Mouse (Mus musculus) hindbrain, embryonic 15.5 days (tissue): ENCODE data around the gene Tspyl3. TPM values are rescaled to one million over a fixed set of nuclear protein-coding genes. Genes with fewer than 3 reads are reported as not detected.
"Not testable (repeated sequence)": the region's sequence is repeated elsewhere in the genome, so short reads cannot be mapped to it uniquely, and the experiment has no call there.

Experiments used
- ATAC-seq: fragments of 200-750 bp; cut with Nextera tagmentation; 2 replicates; pipeline ENCODE4 v1.8.0; 2017; ENCODE audit warnings: low read depth, moderate number of reproducible peaks, moderate TSS enrichment; ENCODE audit not compliant: low FRiP score
- H3K27ac ChIP-seq: fragments of 300-500 bp; sonication (generic); replicated peaks from 2 replicates; pipeline ENCODE4 v1.5.1; 2015; ENCODE audit warnings: mild to moderate bottlenecking, inconsistent platforms
- H3K27me3 ChIP-seq: fragments of 300-500 bp; sonication (generic); 2 replicates; pipeline ENCODE4 v1.6.1; 2015; ENCODE audit warnings: control low read depth, inconsistent platforms
- H3K36me3 ChIP-seq: fragments of 300-500 bp; sonication (generic); 2 replicates; pipeline ENCODE4 v1.6.1; 2015; ENCODE audit warnings: control low read depth, inconsistent platforms
- H3K4me1 ChIP-seq: fragments of 300-500 bp; sonication (generic); replicated peaks from 2 replicates; pipeline ENCODE4 v1.6.1; 2015; ENCODE audit warnings: control low read depth, inconsistent platforms
- H3K4me2 ChIP-seq: fragments of 300-500 bp; sonication (generic); 2 replicates; pipeline ENCODE4 v1.6.1; 2015; ENCODE audit warnings: moderate library complexity, mild to moderate bottlenecking, inconsistent platforms
- H3K4me3 ChIP-seq: fragments of 300-500 bp; sonication (generic); 2 replicates; pipeline ENCODE4 v1.5.1; 2015; ENCODE audit warnings: mild to moderate bottlenecking, inconsistent platforms
- H3K9ac ChIP-seq: fragments of 300-500 bp; sonication (generic); 2 replicates; pipeline ENCODE4 v1.6.1; 2015; ENCODE audit warnings: inconsistent platforms
- H3K9me3 ChIP-seq: fragments of 300-500 bp; sonication (generic); 2 replicates; pipeline ENCODE4 v1.6.1; 2016; ENCODE audit warnings: control low read depth, inconsistent platforms
- WGBS: fragments of 180-500 bp; shearing (Covaris S2); methylation state at CpG from one replicate; pipeline ENCODE4 v1.1.7; 2015; 5-methylcytosine and 5-hydroxymethylcytosine counted together
- polyA plus RNA-seq: library from polyadenylated mRNA; unstranded; fragments of >200 nt; fragmentation: Nextera tagmentation; extraction: Ambion mirVana; gene quantifications from 2 replicates; pipeline ENCODE4 v1.2.1, GENCODE M21; 2015

Tspyl3 gene
- polyA plus RNA-seq: 42.5 and 46.9 TPM in 2 replicates

- 2% methylated on average over 31 of the region's 31 CpGs for WGBS
- Histone ChIP-seq H3K9ac (peak within 1 kb of the TSS; percentile 87), H3K27me3 (no peaks in the 10 kb centered on the region), H3K4me1 (peaks cover 18% of the 10 kb centered on the region), H3K4me2 (peak within 1 kb of the TSS; percentile 78), H3K27ac (peak within 1 kb of the TSS; percentile 86), H3K9me3 (no peaks in the 10 kb centered on the region), H3K36me3 (peaks cover 32% of the 10 kb centered on the region), H3K4me3 (peak within 1 kb of the TSS; percentile 63)
- ATAC-seq: peak; percentile 90
Measured at GRCm38 (mm10) chr2:153224946-153225594, at the start of gene Tspyl3. Tspyl3 (minus strand) TSS chr2:153225441.

- H3K9me3 ChIP-seq: no peaks in the 10 kb centered on the region
- H3K4me1 ChIP-seq: no peaks in the 10 kb centered on the region
- no peak overlapping the region for H3K9ac ChIP-seq
- no peak overlapping the region for H3K4me2 ChIP-seq
- H3K4me3 ChIP-seq: no peak overlapping the region
- H3K27ac ChIP-seq: no peak overlapping the region
- 79% methylated on average over 6 of the region's 6 CpGs for WGBS
- no peak for ATAC-seq
- no peaks in the 10 kb centered on the region for H3K27me3 ChIP-seq
- no peaks in the 10 kb centered on the region for H3K36me3 ChIP-seq
Measured at GRCm38 (mm10) chr2:153274919-153275247, 49.6 kb upstream of the Tspyl3 start.

GRCm38 (mm10) chr2:153274200-153274918, 49.1 kb upstream of the Tspyl3 start:
- not testable (repeated sequence) for H3K4me2 ChIP-seq, H3K36me3 ChIP-seq, H3K9me3 ChIP-seq, H3K27me3 ChIP-seq, H3K4me1 ChIP-seq, ATAC-seq, H3K27ac ChIP-seq, H3K9ac ChIP-seq, H3K4me3 ChIP-seq
- whole genome bisulfite sequencing: 83% methylated on average over 6 of the region's 6 CpGs

GRCm38 (mm10) chr2:153270231-153270915, 45.1 kb upstream of the Tspyl3 start:
- not testable (repeated sequence) for H3K4me3 ChIP-seq, H3K27ac ChIP-seq, H3K9ac ChIP-seq, H3K4me1 ChIP-seq, H3K4me2 ChIP-seq, ATAC-seq, H3K9me3 ChIP-seq, H3K36me3 ChIP-seq, H3K27me3 ChIP-seq
- WGBS: 72% methylated on average over 8 of the region's 8 CpGs

GRCm38 (mm10) chr2:153267331-153267730, 42.1 kb upstream of the Tspyl3 start:
- Histone ChIP-seq H3K27me3 (no peaks in the 10 kb centered on the region), H3K4me2 (no peak overlapping the region)
- ATAC-seq: no peak

GRCm38 (mm10) chr2:153263053-153263452, 37.8 kb upstream of the Tspyl3 start:
- H3K4me1 ChIP-seq: no peaks in the 10 kb centered on the region
- no peak for ATAC-seq

More at GRCm38 (mm10) chr2:153267331-153267730, 42.1 kb upstream of the Tspyl3 start:
- WGBS: 89% methylated on average over 2 of the region's 2 CpGs
- Histone ChIP-seq H3K9ac (no peak overlapping the region), H3K4me1 (no peaks in the 10 kb centered on the region), H3K9me3 (no peaks in the 10 kb centered on the region), H3K4me3 (no peak overlapping the region), H3K27ac (no peak overlapping the region), H3K36me3 (peaks cover 27% of the 10 kb centered on the region)

GRCm38 (mm10) chr2:153259864-153260674, 34.8 kb upstream of the Tspyl3 start:
- no peak for ATAC-seq
- Histone ChIP-seq H3K27ac (no peak overlapping the region), H3K9me3 (no peaks in the 10 kb centered on the region), H3K4me3 (no peak overlapping the region), H3K9ac (no peak overlapping the region), H3K4me1 (no peaks in the 10 kb centered on the region), H3K27me3 (no peaks in the 10 kb centered on the region), H3K4me2 (no peak overlapping the region), H3K36me3 (peaks cover 32% of the 10 kb centered on the region)
- 74% methylated on average over 3 of the region's 3 CpGs for WGBS

More at GRCm38 (mm10) chr2:153263053-153263452, 37.8 kb upstream of the Tspyl3 start:
- no peak overlapping the region for H3K4me3 ChIP-seq
- no peaks in the 10 kb centered on the region for H3K9me3 ChIP-seq
- peaks cover 41% of the 10 kb centered on the region for H3K36me3 ChIP-seq
- 91% methylated on average over 7 of the region's 7 CpGs for WGBS
- no peak overlapping the region for H3K27ac ChIP-seq
- H3K4me2 ChIP-seq: no peak overlapping the region
- no peak overlapping the region for H3K9ac ChIP-seq
- H3K27me3 ChIP-seq: no peaks in the 10 kb centered on the region

GRCm38 (mm10) chr2:153259030-153259863, 34.0 kb upstream of the Tspyl3 start:
- Histone ChIP-seq H3K9me3 (no peaks in the 10 kb centered on the region), H3K27ac (no peak overlapping the region), H3K4me3 (no peak overlapping the region), H3K9ac (no peak overlapping the region), H3K4me1 (no peaks in the 10 kb centered on the region), H3K36me3 (peaks cover 30% of the 10 kb centered on the region), H3K27me3 (no peaks in the 10 kb centered on the region), H3K4me2 (no peak overlapping the region)
- ATAC-seq: no peak
- WGBS: 91% methylated on average over 12 of the region's 12 CpGs

- Histone ChIP-seq H3K4me3 (no peak overlapping the region), H3K4me1 (no peaks in the 10 kb centered on the region), H3K27me3 (no peaks in the 10 kb centered on the region), H3K4me2 (no peak overlapping the region), H3K36me3 (peaks cover 11% of the 10 kb centered on the region), H3K27ac (no peak overlapping the region), H3K9me3 (no peaks in the 10 kb centered on the region), H3K9ac (no peak overlapping the region)
- no peak for ATAC-seq
- WGBS: 95% methylated on average over 2 of the region's 2 CpGs
Measured at GRCm38 (mm10) chr2:153256604-153257003, 31.4 kb upstream of the Tspyl3 start.

GRCm38 (mm10) chr2:153249751-153250150, 24.5 kb upstream of the Tspyl3 start:
- Histone ChIP-seq H3K9me3 (no peaks in the 10 kb centered on the region), H3K27me3 (no peaks in the 10 kb centered on the region), H3K4me1 (no peaks in the 10 kb centered on the region), H3K36me3 (peaks cover 18% of the 10 kb centered on the region), H3K9ac (no peak overlapping the region), H3K4me2 (no peak overlapping the region), H3K27ac (no peak overlapping the region), H3K4me3 (no peak overlapping the region)
- ATAC-seq: no peak
- WGBS: 96% methylated on average over 5 of the region's 5 CpGs

- no peaks in the 10 kb centered on the region for H3K27me3 ChIP-seq
- 64% methylated on average over 6 of the region's 6 CpGs for WGBS
- H3K4me1 ChIP-seq: peaks cover 42% of the 10 kb centered on the region
- peak overlapping the region; percentile 82 for H3K4me2 ChIP-seq
- no peaks in the 10 kb centered on the region for H3K9me3 ChIP-seq
- ATAC-seq: no peak
- H3K9ac ChIP-seq: peak overlapping the region; percentile 99
- H3K4me3 ChIP-seq: peak overlapping the region; percentile 99
- peak overlapping the region; percentile 91; the same call in 1 of the 2 replicates for H3K27ac ChIP-seq
- no peaks in the 10 kb centered on the region for H3K36me3 ChIP-seq
Measured at GRCm38 (mm10) chr2:153242156-153242555, 16.9 kb upstream of the Tspyl3 start.
